ENCODE assay signal across 11 mouse cellular contexts in the genomic region with DNA sequence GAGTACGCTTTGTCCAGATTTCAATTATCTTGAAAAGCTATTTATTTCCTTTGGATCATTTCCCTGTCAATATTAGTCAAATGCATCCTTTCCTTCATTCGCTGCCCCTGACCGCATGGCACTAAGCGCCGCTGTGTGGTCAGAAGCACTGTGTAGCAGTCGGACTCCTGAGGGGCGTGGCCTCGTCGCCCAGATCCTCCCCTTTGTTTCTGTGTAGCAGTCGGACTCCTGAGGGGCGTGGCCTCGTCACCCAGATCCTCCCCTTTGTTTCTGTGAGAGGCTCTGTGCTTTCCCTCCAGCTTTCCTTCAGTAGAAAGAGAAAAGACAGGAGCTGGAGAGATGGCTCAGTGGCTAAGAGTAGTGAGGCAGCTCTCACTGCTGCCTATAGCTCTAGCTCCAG. TPM values are rescaled to one million over a fixed set of nuclear protein-coding genes. Genes with fewer than 3 reads are reported as not detected.
DNase-seq lines count a peak whose midpoint lies in the region; ATAC-seq lines count a peak whose summit lies in the region.
"Had no signal": no experiment of that assay in that cellular context is flagged by ENCODE, and none has a peak within 500 bp of the region (broad histone marks: within the 10 kb centered on the region; RNA-seq: fewer than 3 reads in every experiment).

No protein-coding gene starts in this region.

- no peak overlapping the region for H3K4me2 ChIP-seq in hindbrain, embryonic 14.5 days (replicated peaks)
- no peak overlapping the region for H3K4me2 ChIP-seq in liver, embryonic 15.5 days

- peaks cover 19% of the 10 kb centered on the region for H3K36me3 ChIP-seq in hindbrain, embryonic 10.5 days
- H3K36me3 ChIP-seq in hindbrain, embryonic 14.5 days (replicated peaks; ENCODE audit: control insufficient read depth, insufficient read depth), result peaks cover 1% of the 10 kb centered on the region; the same call in 1 of the 2 replicates
- H3K36me3 ChIP-seq in liver, embryonic 15.5 days (replicated peaks), result peaks cover 4% of the 10 kb centered on the region

- no peaks in the 10 kb centered on the region for H3K9me3 ChIP-seq in hindbrain, embryonic 10.5 days
- H3K9me3 ChIP-seq in hindbrain, embryonic 14.5 days (ENCODE audit: control insufficient read depth, low read length), result no peaks in the 10 kb centered on the region
- H3K9me3 ChIP-seq in liver, embryonic 15.5 days (replicated peaks), result no peaks in the 10 kb centered on the region

- no peak overlapping the region for H3K27ac ChIP-seq in hindbrain, embryonic 10.5 days
- no peak overlapping the region for H3K27ac ChIP-seq in hindbrain, embryonic 14.5 days
- H3K27ac ChIP-seq in liver, embryonic 15.5 days (replicated peaks), result no peak overlapping the region

- 51% methylated on average over 12 of the region's 12 CpGs for WGBS in hindbrain, embryonic 10.5 days
- WGBS in hindbrain, embryonic 14.5 days, result 49% methylated on average over 12 of the region's 12 CpGs
- 68% methylated on average over 12 of the region's 12 CpGs for WGBS in liver, embryonic 15.5 days (ENCODE audit: insufficient replicate concordance)

- H3K4me1 ChIP-seq in hindbrain, embryonic 10.5 days (replicated peaks), result no peaks in the 10 kb centered on the region; the same call in 1 of the 2 replicates
- no peaks in the 10 kb centered on the region for H3K4me1 ChIP-seq in hindbrain, embryonic 14.5 days (replicated peaks; ENCODE audit: control insufficient read depth, insufficient read depth, low read length)
- peaks cover 31% of the 10 kb centered on the region for H3K4me1 ChIP-seq in liver, embryonic 15.5 days (replicated peaks)

- peak; percentile 42 for DNase-seq in hindbrain, embryonic 10.5 days (ENCODE audit: low spot score)
- no peak for DNase-seq in hindbrain, embryonic 14.5 days (ENCODE audit: low spot score)
- peak; percentile 87 for DNase-seq in ES-CJ7 (ENCODE audit: low read depth, low spot score)
- DNase-seq in embryo, embryonic 11 days, result peak; percentile 47
- no peak for DNase-seq in spleen, postnatal 10 days (ENCODE audit: low spot score in 2 of 2)
- DNase-seq in adrenal gland, postnatal 10 days, result no peak
- DNase-seq in ovary, postnatal 36 days (ENCODE audit: low spot score), result no peak
- DNase-seq: adrenal gland, postnatal 36 days; gastrocnemius, postnatal 36 days; kidney, adult 9 months had no signal

- no peak for ATAC-seq in hindbrain, embryonic 14.5 days (ENCODE audit: low FRiP score)
- ATAC-seq in liver, embryonic 15.5 days (ENCODE audit: insufficient read depth), result peak; percentile 29; the same call in 1 of the 2 replicates

- no peaks in the 10 kb centered on the region for H3K27me3 ChIP-seq in hindbrain, embryonic 10.5 days (ENCODE audit: insufficient read depth, poor library complexity, severe bottlenecking)
- H3K27me3 ChIP-seq in hindbrain, embryonic 14.5 days (ENCODE audit: control insufficient read depth, insufficient read depth, low read length), result no peaks in the 10 kb centered on the region
- H3K27me3 ChIP-seq in liver, embryonic 15.5 days, result no peaks in the 10 kb centered on the region

- no peak overlapping the region for H3K4me3 ChIP-seq in hindbrain, embryonic 10.5 days
- H3K4me3 ChIP-seq in hindbrain, embryonic 14.5 days (replicated peaks; ENCODE audit: low read length), result no peak overlapping the region
- H3K4me3 ChIP-seq in liver, embryonic 15.5 days (replicated peaks), result no peak overlapping the region

- H3K9ac ChIP-seq in hindbrain, embryonic 14.5 days, result no peak overlapping the region
- no peak overlapping the region for H3K9ac ChIP-seq in liver, embryonic 15.5 days

RNA-seq across cellular contexts. Expression of a gene that starts 23.6 kb away (rescaled TPM):
- 50.0 and 50.3 TPM in 2 replicates for polyA plus RNA-seq in hindbrain, embryonic 10.5 days (2016; fragmentation: Nextera tagmentation; extraction: Ambion mirVana)
- 62.2 and 63.0 TPM in 2 replicates for polyA plus RNA-seq in hindbrain, embryonic 14.5 days (2014; fragmentation: Nextera tagmentation; extraction: Ambion mirVana)
- 22.6 and 23.0 TPM in 2 replicates for polyA plus RNA-seq in liver, embryonic 15.5 days (2015; fragmentation: Nextera tagmentation; extraction: Ambion mirVana)
- total RNA-seq in adrenal gland, postnatal 10 days (2021), result 10 to 100 TPM; 35.1 to 40.0 TPM

RNA-seq across cellular contexts. Expression of a gene that starts 47.9 kb away (rescaled TPM):
- polyA plus RNA-seq in hindbrain, embryonic 10.5 days (2016; fragmentation: Nextera tagmentation; extraction: Ambion mirVana), result 5.0 and 6.6 TPM in 2 replicates
- polyA plus RNA-seq in hindbrain, embryonic 14.5 days (2014; fragmentation: Nextera tagmentation; extraction: Ambion mirVana), result 15.3 and 18.1 TPM in 2 replicates
- 6.0 and 6.6 TPM in 2 replicates for polyA plus RNA-seq in liver, embryonic 15.5 days (2015; fragmentation: Nextera tagmentation; extraction: Ambion mirVana)
- total RNA-seq in adrenal gland, postnatal 10 days (2021), result 1 to 10 TPM; 5.3 to 8.5 TPM

Comparison
In these comparisons a context has a peak if more than half of its experiments do, and no peak if none do; other contexts are left out.
1. DNase-seq: peak in hindbrain, embryonic 10.5 days (single experiment), ES-CJ7 (single experiment) and embryo, embryonic 11 days (single experiment); none in hindbrain, embryonic 14.5 days (single experiment), spleen, postnatal 10 days (0 of 2), adrenal gland, postnatal 10 days (single experiment) and ovary, postnatal 36 days (single experiment).